Mouse (Mus musculus): ENCODE results near the gene Ankrd1. TPM values are rescaled to one million over a fixed set of nuclear protein-coding genes. Genes with fewer than 3 reads are reported as not detected.
A peak's percentile ranks its signal among the peaks of the same experiment; 100 is the strongest.

Gene Ankrd1
- polyA plus RNA-seq, 1 experiment from 2014 or later: 0.23 TPM

GRCm38 (mm10) chr19:36097194-36097593, 22.7 kb downstream of the Ankrd1 start:
- no peak for ATAC-seq (ENCODE audit: low FRiP score, low TSS enrichment)
- H3K9ac ChIP-seq (ENCODE audit: low read depth, low read length): no peak overlapping the region
- no peaks in the 10 kb centered on the region for H3K9me3 ChIP-seq (ENCODE audit: control insufficient read depth, low read length)
- H3K36me3 ChIP-seq (ENCODE audit: control insufficient read depth, insufficient read depth, low read length): peaks cover 71% of the 10 kb centered on the region
- no peak overlapping the region for H3K4me3 ChIP-seq (ENCODE audit: low read length)
- no peaks in the 10 kb centered on the region for H3K27me3 ChIP-seq (ENCODE audit: control insufficient read depth, insufficient read depth, low read length)
- WGBS: 91% methylated on average over 3 of the region's 3 CpGs
- H3K4me1 ChIP-seq (ENCODE audit: control insufficient read depth, insufficient read depth, low read length): no peaks in the 10 kb centered on the region
- H3K4me2 ChIP-seq (replicated peaks; ENCODE audit: low read depth, low read length): no peak overlapping the region
- no peak overlapping the region for H3K27ac ChIP-seq (ENCODE audit: low read depth, low read length)

GRCm38 (mm10) chr19:36090781-36091180, 29.1 kb downstream of the Ankrd1 start:
- Histone ChIP-seq H3K27ac (ENCODE audit: low read depth, low read length) (no peak overlapping the region), H3K9ac (ENCODE audit: low read depth, low read length) (no peak overlapping the region), H3K36me3 (ENCODE audit: control insufficient read depth, insufficient read depth, low read length) (peaks cover 62% of the 10 kb centered on the region), H3K4me2 (replicated peaks; ENCODE audit: low read depth, low read length) (no peak overlapping the region), H3K9me3 (ENCODE audit: control insufficient read depth, low read length) (no peaks in the 10 kb centered on the region), H3K4me1 (ENCODE audit: control insufficient read depth, insufficient read depth, low read length) (no peaks in the 10 kb centered on the region), H3K27me3 (ENCODE audit: control insufficient read depth, insufficient read depth, low read length) (no peaks in the 10 kb centered on the region), H3K4me3 (ENCODE audit: low read length) (no peak overlapping the region)
- no peak for ATAC-seq (ENCODE audit: low FRiP score, low TSS enrichment)
- WGBS: 54% methylated on average over 5 of the region's 5 CpGs

GRCm38 (mm10) chr19:36083262-36084225, 36.4 kb downstream of the Ankrd1 start, which contains the start of gene Rpp30:
TSS of gene Rpp30 (plus strand) at chr19:36083716.
- Histone ChIP-seq H3K4me2 (replicated peaks; ENCODE audit: low read depth, low read length) (peak within 1 kb of the TSS; percentile 77), H3K27me3 (ENCODE audit: control insufficient read depth, insufficient read depth, low read length) (0 out of 2 replicates have a peak, but pooled peaks cover 3% of the 10 kb centered on the region), H3K36me3 (ENCODE audit: control insufficient read depth, insufficient read depth, low read length) (peaks cover 10% of the 10 kb centered on the region; the same call in 1 of the 2 replicates), H3K27ac (ENCODE audit: low read depth, low read length) (peak within 1 kb of the TSS; percentile 61; the same call in 1 of the 2 replicates), H3K9me3 (ENCODE audit: control insufficient read depth, low read length) (no peaks in the 10 kb centered on the region), H3K4me1 (ENCODE audit: control insufficient read depth, insufficient read depth, low read length) (peaks cover 3% of the 10 kb centered on the region; the same call in 1 of the 2 replicates), H3K9ac (ENCODE audit: low read depth, low read length) (peak within 1 kb of the TSS; percentile 81), H3K4me3 (ENCODE audit: low read length) (peak within 1 kb of the TSS; percentile 90)
- 2% methylated on average over 34 of the region's 34 CpGs for WGBS
- peak; percentile 95 for ATAC-seq (ENCODE audit: low FRiP score, low TSS enrichment)

GRCm38 (mm10) chr19:36082606-36083261, 37.2 kb downstream of the Ankrd1 start:
- WGBS: 52% methylated on average over 7 of the region's 7 CpGs
- Histone ChIP-seq H3K36me3 (ENCODE audit: control insufficient read depth, insufficient read depth, low read length) (peaks cover 2% of the 10 kb centered on the region; the same call in 1 of the 2 replicates), H3K4me2 (replicated peaks; ENCODE audit: low read depth, low read length) (peak overlapping the region; percentile 77), H3K9me3 (ENCODE audit: control insufficient read depth, low read length) (no peaks in the 10 kb centered on the region), H3K4me1 (ENCODE audit: control insufficient read depth, insufficient read depth, low read length) (peaks cover 3% of the 10 kb centered on the region; the same call in 1 of the 2 replicates), H3K27ac (ENCODE audit: low read depth, low read length) (peak overlapping the region; percentile 61; the same call in 1 of the 2 replicates), H3K4me3 (ENCODE audit: low read length) (peak overlapping the region; percentile 90), H3K27me3 (ENCODE audit: control insufficient read depth, insufficient read depth, low read length) (0 out of 2 replicates have a peak, but pooled peaks cover 3% of the 10 kb centered on the region), H3K9ac (ENCODE audit: low read depth, low read length) (peak overlapping the region; percentile 50; the same call in 1 of the 2 replicates)
- ATAC-seq (ENCODE audit: low FRiP score, low TSS enrichment): peak; percentile 77; the same call in 1 of the 2 replicates

- H3K4me2 ChIP-seq (replicated peaks; ENCODE audit: low read depth, low read length): no peak overlapping the region
- no peaks in the 10 kb centered on the region for H3K4me1 ChIP-seq (ENCODE audit: control insufficient read depth, insufficient read depth, low read length)
- peaks cover 4% of the 10 kb centered on the region for H3K27me3 ChIP-seq (ENCODE audit: control insufficient read depth, insufficient read depth, low read length)
- 79% methylated on average over 2 of the region's 2 CpGs for WGBS
- H3K36me3 ChIP-seq (ENCODE audit: control insufficient read depth, insufficient read depth, low read length): no peaks in the 10 kb centered on the region
- no peak overlapping the region for H3K4me3 ChIP-seq (ENCODE audit: low read length)
- no peak overlapping the region for H3K27ac ChIP-seq (ENCODE audit: low read depth, low read length)
- H3K9me3 ChIP-seq (ENCODE audit: control insufficient read depth, low read length): no peaks in the 10 kb centered on the region
- H3K9ac ChIP-seq (ENCODE audit: low read depth, low read length): no peak overlapping the region
- ATAC-seq (ENCODE audit: low FRiP score, low TSS enrichment): no peak
These were observed 56.9 kb downstream of the Ankrd1 start for GRCm38 (mm10) chr19:36062801-36063529.

Other genes with a start within 250 kb of the Ankrd1 start
- gene Htr7, start 62.6 kb downstream of the Ankrd1 start, polyA plus RNA-seq (2014; fragmentation: Nextera tagmentation; extraction: Ambion mirVana): 0.20 TPM in 1 of 2 replicates, not detected in the other
- gene Rpp30, start 36.4 kb downstream of the Ankrd1 start, polyA plus RNA-seq (2014; fragmentation: Nextera tagmentation; extraction: Ambion mirVana): 89.3 and 104 TPM in 2 replicates
- 5.8 and 6.8 TPM in 2 replicates for gene Pcgf5, start 228.2 kb upstream of the Ankrd1 start, polyA plus RNA-seq (2014; fragmentation: Nextera tagmentation; extraction: Ambion mirVana)

Measured in kidney, embryonic 14.5 days (tissue).